Mouse (Mus musculus): ENCODE results near the gene Fads6.

GRCm38 (mm10) chr11:115247240-115247639, 50.2 kb downstream of the Fads6 start:
- TF ChIP-seq POLR2A (IDR thresholded peaks at IDR 0.05; ENCODE audit: low read depth, low read length) (no peak), CTCF (IDR thresholded peaks at IDR 0.05; ENCODE audit: extremely low read depth, insufficient read depth, insufficient read length, insufficient replicate concordance) (no peak)

Measured in spleen, adult 2 months (tissue).